ENCODE assay signal across 26 mouse cellular contexts in genomic region chr8:89824586-89824985, GRCm38 (mm10).
"Had no signal": no experiment of that assay in that cellular context is flagged by ENCODE, and none has a peak within 500 bp of the region (broad histone marks: within the 10 kb centered on the region; RNA-seq: fewer than 3 reads in every experiment).

No protein-coding gene starts in this region.

- H3K4me1 ChIP-seq: heart, embryonic 13.5 days; heart, embryonic 15.5 days; hindbrain, embryonic 15.5 days; limb, embryonic 12.5 days; liver, embryonic 13.5 days; liver, embryonic 15.5 days had no signal

- H3K27me3 ChIP-seq: heart, embryonic 13.5 days; heart, embryonic 15.5 days; hindbrain, embryonic 15.5 days; liver, embryonic 13.5 days; liver, embryonic 15.5 days had no signal

- H3K36me3 ChIP-seq: heart, embryonic 13.5 days; heart, embryonic 15.5 days; hindbrain, embryonic 13.5 days; hindbrain, embryonic 15.5 days; limb, embryonic 12.5 days; liver, embryonic 13.5 days; liver, embryonic 15.5 days had no signal

- H3K4me3 ChIP-seq: heart, embryonic 13.5 days; heart, embryonic 15.5 days; hindbrain, embryonic 13.5 days; hindbrain, embryonic 15.5 days; limb, embryonic 12.5 days; liver, embryonic 13.5 days; liver, embryonic 15.5 days had no signal

- H3K9me3 ChIP-seq: heart, embryonic 13.5 days; heart, embryonic 15.5 days; hindbrain, embryonic 13.5 days; hindbrain, embryonic 15.5 days; liver, embryonic 13.5 days; liver, embryonic 15.5 days had no signal

- ATAC-seq: hindbrain, postnatal 0 days; intestine, embryonic 16.5 days; liver, postnatal 0 days had no signal

- H3K4me2 ChIP-seq: heart, embryonic 11.5 days; heart, embryonic 13.5 days; heart, embryonic 15.5 days; hindbrain, embryonic 13.5 days; hindbrain, embryonic 15.5 days; limb, embryonic 12.5 days; liver, embryonic 11.5 days; liver, embryonic 13.5 days; liver, embryonic 15.5 days had no signal

- DNase-seq: gastrocnemius, postnatal 14 days; gastrocnemius, postnatal 36 days; heart, adult 18-20 months; heart, postnatal 14 days; heart, postnatal 36 days; kidney, adult 11 months; kidney, adult 2 months; kidney, adult 9 months; kidney, postnatal 10 days; kidney, postnatal 25 days; layer of hippocampus, adult 9-11 months; layer of hippocampus, postnatal 36 days; left cerebral cortex, postnatal 4 days; liver; liver, embryonic 13.5 days; liver, postnatal 0 days had no signal

- H3K9ac ChIP-seq: heart, embryonic 13.5 days; heart, embryonic 15.5 days; hindbrain, embryonic 13.5 days; hindbrain, embryonic 15.5 days; limb, embryonic 12.5 days; liver, embryonic 13.5 days; liver, embryonic 15.5 days; liver, postnatal 0 days had no signal

- H3K27ac ChIP-seq: heart, embryonic 13.5 days; heart, embryonic 15.5 days; hindbrain, embryonic 13.5 days; hindbrain, embryonic 15.5 days; hindbrain, postnatal 0 days; limb, embryonic 12.5 days; liver, embryonic 13.5 days; liver, embryonic 15.5 days had no signal
